Mouse (Mus musculus) MEL (cell line): ENCODE data around the gene Rnf8. TPM values are rescaled to one million over a fixed set of nuclear protein-coding genes. Genes with fewer than 3 reads are reported as not detected.

Experiments used
- DNase-seq: peaks from one replicate; pipeline ENCODE4 v3.0.0; 2011; ENCODE audit warnings: low read depth, low spot score
- H3K27ac ChIP-seq: 2 replicates; pipeline ENCODE4 v1.5.1; 2012; ENCODE audit warnings: low read depth, mild to moderate bottlenecking, control low read depth, low read length, moderate library complexity; ENCODE audit not compliant: control insufficient read depth
- H3K27me3 ChIP-seq, 2 experiments: fragments of 150-350 bp in 1 of 2; sonication (generic) in 1 of 2; 2 replicates each; pipeline ENCODE4 v1.6.1; 2012; ENCODE audit warnings: low read length in 2 of 2, mild to moderate bottlenecking in 2 of 2, improper control_type of control experiment in 1 of 2, moderate library complexity in 1 of 2; ENCODE audit not compliant: insufficient read depth in 2 of 2, control insufficient read depth in 1 of 2
- H3K36me3 ChIP-seq, 2 experiments: 2 replicates each; pipeline ENCODE4 v1.6.1; 2012 to 2014; ENCODE audit warnings: low read length in 2 of 2, improper control_type of control experiment in 1 of 2, inconsistent platforms in 1 of 2, mild to moderate bottlenecking in 1 of 2; ENCODE audit not compliant: insufficient read depth in 2 of 2, control insufficient read depth in 1 of 2
- H3K4me1 ChIP-seq, 2 experiments: fragments of 150-350 bp in 1 of 2; sonication (generic) in 1 of 2; 2 replicates each; pipeline ENCODE4 v1.6.1; 2012; ENCODE audit warnings: low read length in 2 of 2, improper control_type of control experiment in 1 of 2, mild to moderate bottlenecking in 1 of 2; ENCODE audit not compliant: insufficient read depth in 2 of 2, control insufficient read depth in 1 of 2
- H3K4me3 ChIP-seq, 2 experiments: fragments of 150-350 bp in 1 of 2; sonication (generic) in 1 of 2; 2 replicates each; pipeline ENCODE4 v1.5.1; 2012; ENCODE audit warnings: low read depth in 2 of 2, low read length in 2 of 2, mild to moderate bottlenecking in 2 of 2, moderate library complexity in 2 of 2, control low read depth in 1 of 2, improper control_type of control experiment in 1 of 2; ENCODE audit not compliant: control insufficient read depth in 1 of 2, insufficient read depth in 1 of 2
- H3K79me2 ChIP-seq: 2 replicates; pipeline ENCODE4 v1.6.1; 2012; ENCODE audit warnings: mild to moderate bottlenecking, low read length, moderate library complexity; ENCODE audit not compliant: control insufficient read depth, poor library complexity, insufficient read depth
- H3K9ac ChIP-seq: 2 replicates; pipeline ENCODE4 v1.6.1; 2012; ENCODE audit warnings: low read depth, mild to moderate bottlenecking, control low read depth, low read length, moderate library complexity; ENCODE audit not compliant: control insufficient read depth, poor library complexity, severe bottlenecking
- H3K9me3 ChIP-seq: fragments of 150-350 bp; sonication (generic); replicated peaks from 2 replicates; pipeline ENCODE4 v1.6.1; 2012; ENCODE audit warnings: mild to moderate bottlenecking, low read length, improper control_type of control experiment, moderate library complexity; ENCODE audit not compliant: insufficient read depth
- BHLHE40 ChIP-seq: IDR thresholded peaks from 2 replicates; pipeline ENCODE4 v1.6.1; 2012; ENCODE audit warnings: low read depth, mild to moderate bottlenecking, inconsistent platforms, low read length, improper control_type of control experiment, borderline replicate concordance
- CHD1 ChIP-seq: IDR thresholded peaks from 2 replicates; pipeline ENCODE4 v1.6.1; 2012; ENCODE audit warnings: low read depth, mild to moderate bottlenecking, inconsistent platforms, low read length, improper control_type of control experiment
- CHD2 ChIP-seq: IDR thresholded peaks from 2 replicates; pipeline ENCODE4 v1.6.1; 2011; ENCODE audit warnings: low read length, improper control_type of control experiment
- CTCF ChIP-seq, 3 experiments: IDR thresholded peaks in 2 of 3; conservative IDR thresholded peaks in 1 of 3; 2 replicates each; pipeline ENCODE4 v1.5.1; 2011 to 2012; ENCODE audit warnings: low read length in 3 of 3, low read depth in 2 of 3, mild to moderate bottlenecking in 2 of 3, improper control_type of control experiment in 1 of 3, inconsistent platforms in 1 of 3, mixed read lengths in 1 of 3, moderate library complexity in 1 of 3; ENCODE audit not compliant: control insufficient read depth in 1 of 3, insufficient read depth in 1 of 3, poor library complexity in 1 of 3, severe bottlenecking in 1 of 3
- ELF1 ChIP-seq: IDR thresholded peaks from 2 replicates; pipeline ENCODE4 v1.6.1; 2014; ENCODE audit warnings: low read depth, mild to moderate bottlenecking, inconsistent platforms, low read length, improper control_type of control experiment, moderate library complexity
- EP300 ChIP-seq, 2 experiments: IDR thresholded peaks; 2 replicates each; pipeline ENCODE4 v1.6.1; 2011; ENCODE audit warnings: improper control_type of control experiment in 2 of 2, low read length in 2 of 2, low read depth in 1 of 2, mild to moderate bottlenecking in 1 of 2
- ETS1 ChIP-seq: IDR thresholded peaks from 2 replicates; pipeline ENCODE4 v1.6.1; 2012; ENCODE audit warnings: low read depth, mild to moderate bottlenecking, inconsistent platforms, low read length, improper control_type of control experiment, moderate library complexity
- GABPA ChIP-seq: IDR thresholded peaks from 2 replicates; pipeline ENCODE4 v1.6.1; 2012; ENCODE audit warnings: low read depth, mild to moderate bottlenecking, inconsistent platforms, low read length, improper control_type of control experiment, moderate library complexity
- GATA1 ChIP-seq: IDR thresholded peaks from 2 replicates; pipeline ENCODE4 v1.6.1; 2011; ENCODE audit warnings: low read depth, low read length, improper control_type of control experiment
- HCFC1 ChIP-seq: IDR thresholded peaks from 2 replicates; pipeline ENCODE4 v1.6.1; 2012; ENCODE audit warnings: low read depth, mild to moderate bottlenecking, inconsistent platforms, low read length, improper control_type of control experiment, moderate library complexity
- KAT2A ChIP-seq: conservative IDR thresholded peaks from 2 replicates; pipeline ENCODE4 v1.6.1; 2012; ENCODE audit warnings: low read depth, low read length, improper control_type of control experiment, inconsistent platforms
- MAFK ChIP-seq: IDR thresholded peaks from 2 replicates; pipeline ENCODE4 v1.6.1; 2011; ENCODE audit warnings: low read depth, mild to moderate bottlenecking, low read length, improper control_type of control experiment, borderline replicate concordance
- MAX ChIP-seq: IDR thresholded peaks from 2 replicates; pipeline ENCODE4 v1.6.1; 2011; ENCODE audit warnings: low read length, improper control_type of control experiment
- MEF2A ChIP-seq: IDR thresholded peaks from 2 replicates; pipeline ENCODE4 v1.6.1; 2014; ENCODE audit warnings: low read depth, mild to moderate bottlenecking, inconsistent platforms, low read length, improper control_type of control experiment; ENCODE audit not compliant: poor library complexity, insufficient replicate concordance, severe bottlenecking; ENCODE audit errors: extremely low read depth
- MXI1 ChIP-seq: IDR thresholded peaks from 2 replicates; pipeline ENCODE4 v1.6.1; 2011; ENCODE audit warnings: mild to moderate bottlenecking, low read depth, low read length, improper control_type of control experiment
- MYC ChIP-seq: IDR thresholded peaks from 2 replicates; pipeline ENCODE4 v1.6.1; 2011; ENCODE audit warnings: low read depth, mild to moderate bottlenecking, low read length, improper control_type of control experiment, moderate library complexity
- NELFE ChIP-seq: IDR thresholded peaks from 2 replicates; pipeline ENCODE4 v1.6.1; 2011; ENCODE audit warnings: low read depth, low read length, improper control_type of control experiment
- NRF1 ChIP-seq: IDR thresholded peaks from 2 replicates; pipeline ENCODE4 v1.6.1; 2014; ENCODE audit warnings: low read depth, mild to moderate bottlenecking, inconsistent platforms, low read length, improper control_type of control experiment, moderate library complexity; ENCODE audit not compliant: poor library complexity, insufficient read depth, severe bottlenecking
- POLR2AphosphoS2 ChIP-seq: IDR thresholded peaks from 2 replicates; pipeline ENCODE4 v1.6.1; 2011; ENCODE audit warnings: low read length, improper control_type of control experiment
- POLR2AphosphoS5 ChIP-seq: IDR thresholded peaks from 2 replicates; pipeline ENCODE4 v1.6.1; 2012; ENCODE audit warnings: low read depth, borderline replicate concordance, mild to moderate bottlenecking, inconsistent platforms, low read length, moderate library complexity, mixed read lengths
- RAD21 ChIP-seq: IDR thresholded peaks from 2 replicates; pipeline ENCODE4 v1.6.1; 2011; ENCODE audit warnings: mild to moderate bottlenecking, low read depth, low read length, improper control_type of control experiment
- RCOR1 ChIP-seq: IDR thresholded peaks from 2 replicates; pipeline ENCODE4 v1.6.1; 2012; ENCODE audit warnings: low read depth, mild to moderate bottlenecking, inconsistent platforms, low read length, improper control_type of control experiment
- SIN3A ChIP-seq: IDR thresholded peaks from 2 replicates; pipeline ENCODE4 v1.6.1; 2012; ENCODE audit warnings: low read length, improper control_type of control experiment, inconsistent platforms
- TAL1 ChIP-seq: IDR thresholded peaks from 2 replicates; pipeline ENCODE4 v1.6.1; 2012; ENCODE audit warnings: mild to moderate bottlenecking, inconsistent platforms, low read length, moderate library complexity, mixed read lengths
- TBP ChIP-seq: IDR thresholded peaks from 2 replicates; pipeline ENCODE4 v1.8.0; 2011; ENCODE audit warnings: low read depth, low read length, improper control_type of control experiment
- TCF12 ChIP-seq: IDR thresholded peaks from 2 replicates; pipeline ENCODE4 v1.6.1; 2014; ENCODE audit warnings: low read depth, mild to moderate bottlenecking, inconsistent platforms, low read length, improper control_type of control experiment, moderate library complexity
- UBTF ChIP-seq: IDR thresholded peaks from 2 replicates; pipeline ENCODE4 v1.6.1; 2012; ENCODE audit warnings: low read depth, mild to moderate bottlenecking, inconsistent platforms, low read length, improper control_type of control experiment, moderate library complexity, borderline replicate concordance; ENCODE audit not compliant: insufficient read depth
- USF2 ChIP-seq, 2 experiments: IDR thresholded peaks; 2 replicates each; pipeline ENCODE4 v1.6.1; 2011 to 2012; ENCODE audit warnings: improper control_type of control experiment in 2 of 2, low read length in 2 of 2, borderline replicate concordance in 1 of 2, inconsistent platforms in 1 of 2, low read depth in 1 of 2, mild to moderate bottlenecking in 1 of 2; ENCODE audit not compliant: insufficient read depth in 1 of 2
- ZKSCAN1 ChIP-seq: IDR thresholded peaks from 2 replicates; pipeline ENCODE4 v1.6.1; 2012; ENCODE audit warnings: low read depth, mild to moderate bottlenecking, inconsistent platforms, low read length, improper control_type of control experiment, moderate library complexity
- ZNF384 ChIP-seq: IDR thresholded peaks from 2 replicates; pipeline ENCODE4 v1.6.1; 2012; ENCODE audit warnings: low read depth, mild to moderate bottlenecking, inconsistent platforms, low read length, improper control_type of control experiment
- polyA plus RNA-seq, 2 experiments: library from polyadenylated mRNA; stranded (reverse) in 1 of 2; unstranded in 1 of 2; fragments of >175 nt in 1 of 2; fragments of >200 nt in 1 of 2; gene quantifications; 2 replicates each; pipeline versions ENCODE4 v1.2.1 to v1.2.4; 2012; ENCODE audit warnings: low replicate concordance in 2 of 2, low read depth in 1 of 2; ENCODE audit not compliant: insufficient read length in 2 of 2, insufficient read depth in 1 of 2, missing spikeins in 1 of 2
- total RNA-seq: library from RNA; depleted of rRNA; stranded (reverse); fragments of 300-350 nt; gene quantifications from 2 replicates; pipeline ENCODE4 v1.2.3, GENCODE M21; 2012

Gene Rnf8
- total and polyA plus RNA-seq, 3 experiments: 40.3 to 49.2 TPM; not detected in 1

GRCm38 (mm10) chr17:29690257-29690656 lies 75.7 kb downstream of the Rnf8 start:
- Histone ChIP-seq H3K9ac (no peak overlapping the region), H3K36me3 (peaks cover 22 to 68% of the 10 kb centered on the region in 2 experiments), H3K9me3 (no peaks in the 10 kb centered on the region), H3K4me1 (peaks cover 35 to 54% of the 10 kb centered on the region in 2 experiments), H3K27ac (peak overlapping the region; percentile 13), H3K79me2 (no peaks in the 10 kb centered on the region; the same call in 1 of the 2 replicates), H3K27me3 (no peaks in the 10 kb centered on the region), H3K4me3 (no peak overlapping the region)
- DNase-seq: peak; percentile 83
- TF ChIP-seq EP300 (IDR thresholded peaks at IDR 0.05; ENCODE audit: low read depth in 1 of 2, low read length in 2 of 2) (peak; percentile 48 to 76; a peak in 3 of 4 replicates), TAL1 (peak; percentile 30; the same call in 1 of the 2 replicates), ZKSCAN1 (no peak), TCF12 (peak; percentile 83), POLR2AphosphoS2 (no peak), CHD2 (no peak), RAD21 (no peak), TBP (no peak), BHLHE40 (no peak), CHD1 (no peak), ETS1 (peak; percentile 60), MAFK (no peak), GATA1 (peak; percentile 43; the same call in 1 of the 2 replicates), CTCF (IDR thresholded peaks at IDR 0.05 in 2 of 3, conservative IDR thresholded peaks at IDR 0.05 in 1 of 3; ENCODE audit: control insufficient read depth in 1 of 3, insufficient read depth in 1 of 3, low read depth in 2 of 3, low read length in 3 of 3, poor library complexity in 1 of 3, severe bottlenecking in 1 of 3) (no peak), RCOR1 (peak; percentile 76), MXI1 (peak; percentile 51; the same call in 1 of the 2 replicates), GABPA (no peak), HCFC1 (no peak), MAX (0 out of 2 replicates have a peak, but pooled peaks have one; percentile 23)

GRCm38 (mm10) chr17:29692827-29693226 lies 78.2 kb downstream of the Rnf8 start:
- H3K9me3 ChIP-seq: no peaks in the 10 kb centered on the region
- peaks cover 25 to 31% of the 10 kb centered on the region in 2 experiments for H3K4me1 ChIP-seq
- H3K27ac ChIP-seq: peak overlapping the region; percentile 96
- H3K4me3 ChIP-seq: no peak overlapping the region
- H3K9ac ChIP-seq: peak overlapping the region; percentile 31; the same call in 1 of the 2 replicates
- DNase-seq: peak; percentile 65
- H3K36me3 ChIP-seq: peaks cover 20 to 42% of the 10 kb centered on the region in 2 experiments
- no peaks in the 10 kb centered on the region for H3K79me2 ChIP-seq
- no peaks in the 10 kb centered on the region for H3K27me3 ChIP-seq
- TF ChIP-seq EP300 (IDR thresholded peaks at IDR 0.05; ENCODE audit: low read depth in 1 of 2, low read length in 2 of 2) (peak; percentile 96 to 98), CHD2 (no peak), BHLHE40 (no peak), NELFE (no peak), USF2 (IDR thresholded peaks at IDR 0.05; ENCODE audit: borderline replicate concordance in 1 of 2, insufficient read depth in 1 of 2, low read depth in 1 of 2, low read length in 2 of 2) (no peak), MYC (peak; percentile 46; the same call in 1 of the 2 replicates), TCF12 (peak; percentile 97), NRF1 (no peak), HCFC1 (no peak), UBTF (no peak), ZNF384 (peak; percentile 92), MEF2A (no peak), KAT2A (no peak), GATA1 (peak; percentile 98), MAX (no peak), SIN3A (peak; percentile 86), ETS1 (peak; percentile 97), MXI1 (0 out of 2 replicates have a peak, but pooled peaks have one; percentile 30), POLR2AphosphoS5 (no peak), ELF1 (no peak)
